Comparison of ENCODE assay signal across 10 mouse cellular contexts in the genomic region with DNA sequence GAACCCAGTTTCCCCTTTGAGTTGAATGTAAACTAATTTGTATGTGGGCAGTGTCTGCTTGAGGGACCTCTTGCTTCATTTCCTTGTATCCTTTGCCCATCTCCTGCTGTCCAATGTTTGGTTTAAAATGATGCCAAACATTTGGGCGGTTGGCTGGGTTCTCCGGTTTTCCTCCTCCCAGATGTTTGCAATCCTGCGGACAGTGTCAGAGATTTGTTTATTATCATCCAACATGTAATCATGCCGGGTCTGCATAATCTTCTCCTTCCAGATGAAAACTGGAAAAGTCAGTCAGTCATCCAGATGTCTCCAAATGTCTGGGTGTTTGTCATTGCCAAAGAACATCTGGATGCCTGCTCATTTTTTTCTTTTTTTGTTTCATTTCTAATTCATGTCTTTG.
DNase-seq lines count a peak whose midpoint lies in the region; ATAC-seq and TF ChIP-seq lines count a peak whose summit lies in the region.
"Had no signal": no experiment of that assay in that cellular context is flagged by ENCODE, and none has a peak within 500 bp of the region (broad histone marks: within the 10 kb centered on the region; RNA-seq: fewer than 3 reads in every experiment).

No protein-coding gene starts in this region.

- no peaks in the 10 kb centered on the region for H3K27me3 ChIP-seq in stomach, embryonic 14.5 days (ENCODE audit: control insufficient read depth, insufficient read depth, low read length)
- H3K27me3 ChIP-seq in stomach, postnatal 0 days (ENCODE audit: control insufficient read depth, insufficient read depth, low read length), result no peaks in the 10 kb centered on the region
- no peaks in the 10 kb centered on the region for H3K27me3 ChIP-seq in stomach, embryonic 16.5 days (ENCODE audit: control insufficient read depth, insufficient read depth, low read length)
- H3K27me3 ChIP-seq in forebrain, embryonic 16.5 days (replicated peaks; ENCODE audit: control insufficient read depth, insufficient read depth, low read length), result no peaks in the 10 kb centered on the region
- H3K27me3 ChIP-seq: neural tube, embryonic 15.5 days had no signal

- H3K9me3 ChIP-seq in stomach, embryonic 14.5 days (ENCODE audit: control insufficient read depth, low read depth, low read length), result no peaks in the 10 kb centered on the region
- H3K9me3 ChIP-seq in stomach, postnatal 0 days (ENCODE audit: control insufficient read depth, low read length), result no peaks in the 10 kb centered on the region
- H3K9me3 ChIP-seq in stomach, embryonic 16.5 days (replicated peaks; ENCODE audit: control insufficient read depth, low read length), result no peaks in the 10 kb centered on the region
- no peaks in the 10 kb centered on the region for H3K9me3 ChIP-seq in forebrain, embryonic 16.5 days (ENCODE audit: control insufficient read depth, low read length)
- H3K9me3 ChIP-seq: neural tube, embryonic 15.5 days had no signal

- peak overlapping the region; percentile 23; the same call in 1 of the 2 replicates for H3K27ac ChIP-seq in stomach, embryonic 14.5 days (ENCODE audit: low read length)
- H3K27ac ChIP-seq in stomach, postnatal 0 days (replicated peaks), result no peak overlapping the region
- no peak overlapping the region for H3K27ac ChIP-seq in stomach, embryonic 16.5 days (ENCODE audit: low read length)
- no peak overlapping the region for H3K27ac ChIP-seq in forebrain, embryonic 16.5 days (ENCODE audit: low read length)
- H3K27ac ChIP-seq: neural tube, embryonic 15.5 days had no signal

- no peak overlapping the region for H3K9ac ChIP-seq in stomach, embryonic 14.5 days (replicated peaks; ENCODE audit: low read depth, low read length)
- H3K9ac ChIP-seq in stomach, postnatal 0 days (ENCODE audit: low read length), result no peak overlapping the region
- H3K9ac ChIP-seq in stomach, embryonic 16.5 days (ENCODE audit: low read length), result no peak overlapping the region
- no peak overlapping the region for H3K9ac ChIP-seq in forebrain, embryonic 16.5 days (replicated peaks; ENCODE audit: low read depth, low read length)
- H3K9ac ChIP-seq: neural tube, embryonic 15.5 days had no signal

- peaks cover 6% of the 10 kb centered on the region; the same call in 1 of the 2 replicates for H3K4me1 ChIP-seq in stomach, embryonic 14.5 days (ENCODE audit: control insufficient read depth, insufficient read depth, low read length)
- no peaks in the 10 kb centered on the region; the same call in 1 of the 2 replicates for H3K4me1 ChIP-seq in stomach, postnatal 0 days (replicated peaks; ENCODE audit: control insufficient read depth, insufficient read depth)
- 0 out of 2 replicates have a peak, but pooled peaks cover 6% of the 10 kb centered on the region for H3K4me1 ChIP-seq in stomach, embryonic 16.5 days (ENCODE audit: control insufficient read depth, insufficient read depth, low read length)
- peaks cover 6% of the 10 kb centered on the region for H3K4me1 ChIP-seq in forebrain, embryonic 16.5 days (replicated peaks; ENCODE audit: control insufficient read depth, insufficient read depth, low read length)
- H3K4me1 ChIP-seq: neural tube, embryonic 15.5 days had no signal

- H3K4me3 ChIP-seq in stomach, embryonic 14.5 days (ENCODE audit: low read depth, low read length), result no peak overlapping the region
- no peak overlapping the region for H3K4me3 ChIP-seq in stomach, postnatal 0 days (ENCODE audit: low read depth, low read length)
- no peak overlapping the region for H3K4me3 ChIP-seq in stomach, embryonic 16.5 days (replicated peaks; ENCODE audit: low read length)
- H3K4me3 ChIP-seq in forebrain, embryonic 16.5 days (replicated peaks; ENCODE audit: low read length), result no peak overlapping the region
- H3K4me3 ChIP-seq: neural tube, embryonic 15.5 days had no signal

- 43% methylated on average over 4 of the region's 4 CpGs for WGBS in stomach, embryonic 14.5 days
- 49% methylated on average over 4 of the region's 4 CpGs for WGBS in stomach, postnatal 0 days
- WGBS in stomach, embryonic 16.5 days, result 41% methylated on average over 4 of the region's 4 CpGs
- 83% methylated on average over 4 of the region's 4 CpGs for WGBS in forebrain, embryonic 16.5 days

- TF ChIP-seq EP300 in stomach, postnatal 0 days (optimal IDR thresholded peaks at IDR 0.05), result no peak

- no peak overlapping the region for H3K4me2 ChIP-seq in stomach, embryonic 14.5 days (replicated peaks; ENCODE audit: low read depth, low read length)
- H3K4me2 ChIP-seq in stomach, postnatal 0 days (replicated peaks; ENCODE audit: low read depth), result no peak overlapping the region
- H3K4me2 ChIP-seq in stomach, embryonic 16.5 days (ENCODE audit: low read depth, low read length), result no peak overlapping the region
- H3K4me2 ChIP-seq in forebrain, embryonic 16.5 days (ENCODE audit: low read length), result no peak overlapping the region
- H3K4me2 ChIP-seq: neural tube, embryonic 15.5 days had no signal

- no peaks in the 10 kb centered on the region for H3K36me3 ChIP-seq in stomach, embryonic 14.5 days (ENCODE audit: control insufficient read depth, insufficient read depth, low read length)
- no peaks in the 10 kb centered on the region for H3K36me3 ChIP-seq in stomach, postnatal 0 days (ENCODE audit: control insufficient read depth, insufficient read depth, low read length)
- no peaks in the 10 kb centered on the region for H3K36me3 ChIP-seq in stomach, embryonic 16.5 days (ENCODE audit: control insufficient read depth, insufficient read depth, low read length)
- no peaks in the 10 kb centered on the region for H3K36me3 ChIP-seq in forebrain, embryonic 16.5 days (ENCODE audit: control insufficient read depth, insufficient read depth)
- H3K36me3 ChIP-seq: neural tube, embryonic 15.5 days had no signal

- no peak for TF ChIP-seq CTCF in stomach, postnatal 0 days (IDR thresholded peaks at IDR 0.05; ENCODE audit: low read depth)

- peak; percentile 8 to 29 for DNase-seq in gastrocnemius, adult 8-10 months (ENCODE audit: low spot score in 2 of 2)
- no peak for DNase-seq in gastrocnemius, postnatal 4 days (ENCODE audit: low spot score in 2 of 2)
- no peak for DNase-seq in stomach, postnatal 0 days (ENCODE audit: low spot score)
- DNase-seq in lung, adult 18-20 months, result peak; percentile 63 to 72
- DNase-seq in layer of hippocampus, adult 8-10 months (ENCODE audit: low spot score in 2 of 2), result no peak
- DNase-seq: kidney, adult 8-10 months had no signal

- ATAC-seq in stomach, embryonic 14.5 days (ENCODE audit: insufficient number of reproducible peaks, insufficient read depth, low FRiP score, low read depth), result 0 out of 2 replicates have a peak, but pooled peaks have one; percentile 33
- no peak for ATAC-seq in stomach, postnatal 0 days (ENCODE audit: low FRiP score, low TSS enrichment)
- peak; percentile 59; the same call in 1 of the 2 replicates for ATAC-seq in stomach, embryonic 16.5 days (ENCODE audit: insufficient read depth, low FRiP score)
- no peak for ATAC-seq in forebrain, embryonic 16.5 days

Comparison
In these comparisons a context has a peak if more than half of its experiments do, and no peak if none do; other contexts are left out.
1. DNase-seq: peak in gastrocnemius, adult 8-10 months (2 of 2) and lung, adult 18-20 months (2 of 2); none in gastrocnemius, postnatal 4 days (0 of 2), stomach, postnatal 0 days (single experiment) and layer of hippocampus, adult 8-10 months (0 of 2).
2. ATAC-seq: peak in stomach, embryonic 14.5 days (single experiment) and stomach, embryonic 16.5 days (single experiment); none in stomach, postnatal 0 days (single experiment) and forebrain, embryonic 16.5 days (single experiment).